Mouse (Mus musculus) hindbrain, embryonic 14.5 days (tissue): ENCODE data around the gene Egfl7. TPM values are rescaled to one million over a fixed set of nuclear protein-coding genes. Genes with fewer than 3 reads are reported as not detected.
A peak's percentile ranks its signal among the peaks of the same experiment; 100 is the strongest.

Experiments
- ATAC-seq: fragments of 200-750 bp; cut with Nextera tagmentation; 2 replicates; pipeline ENCODE4 v1.8.0; 2017; ENCODE audit warnings: moderate number of reproducible peaks, mild to moderate bottlenecking, moderate TSS enrichment, moderate library complexity; ENCODE audit not compliant: low FRiP score
- DNase-seq: peaks from one replicate; pipeline ENCODE4 v3.0.0-alpha.2; 2015; ENCODE audit warnings: low spot score
- H3K27ac ChIP-seq: fragments of 300-500 bp; sonication (generic); 2 replicates; pipeline ENCODE4 v1.5.1; 2014; ENCODE audit warnings: mild to moderate bottlenecking, moderate library complexity
- H3K27me3 ChIP-seq: fragments of 300-500 bp; sonication (generic); 2 replicates; pipeline ENCODE4 v1.6.1; 2014; ENCODE audit warnings: mild to moderate bottlenecking, low read length, mixed read lengths; ENCODE audit not compliant: control insufficient read depth, insufficient read depth
- H3K36me3 ChIP-seq: fragments of 300-500 bp; sonication (generic); replicated peaks from 2 replicates; pipeline ENCODE4 v1.6.1; 2014; ENCODE audit not compliant: control insufficient read depth, insufficient read depth
- H3K4me1 ChIP-seq: fragments of 300-500 bp; sonication (generic); replicated peaks from 2 replicates; pipeline ENCODE4 v1.6.1; 2014; ENCODE audit warnings: antibody characterized with exemption, low read length, mixed read lengths; ENCODE audit not compliant: control insufficient read depth, insufficient read depth
- H3K4me2 ChIP-seq: fragments of 300-500 bp; sonication (generic); replicated peaks from 2 replicates; pipeline ENCODE4 v1.6.1; 2014; ENCODE audit warnings: mild to moderate bottlenecking, moderate library complexity
- H3K4me3 ChIP-seq: fragments of 300-500 bp; sonication (generic); replicated peaks from 2 replicates; pipeline ENCODE4 v1.5.1; 2014; ENCODE audit warnings: mild to moderate bottlenecking, low read length
- H3K9ac ChIP-seq: fragments of 300-500 bp; sonication (generic); 2 replicates; pipeline ENCODE4 v1.6.1; 2014
- H3K9me3 ChIP-seq: fragments of 300-500 bp; sonication (generic); 2 replicates; pipeline ENCODE4 v1.6.1; 2016; ENCODE audit warnings: low read length; ENCODE audit not compliant: control insufficient read depth
- WGBS: fragments of 180-500 bp; shearing (Covaris S2); extraction: QIAGEN DNeasy Blood & Tissue Kit; methylation state at CpG from one replicate; pipeline ENCODE4 v1.1.7; 2014; 5-methylcytosine and 5-hydroxymethylcytosine counted together
- polyA plus RNA-seq: library from polyadenylated mRNA; unstranded; fragments of >200 nt; fragmentation: Nextera tagmentation; extraction: Ambion mirVana; gene quantifications from 2 replicates; pipeline ENCODE4 v1.2.1, GENCODE M21; 2014

The Egfl7 gene
- polyA plus RNA-seq, 1 experiment from 2014 or later, result 69.2 TPM

DNA sequence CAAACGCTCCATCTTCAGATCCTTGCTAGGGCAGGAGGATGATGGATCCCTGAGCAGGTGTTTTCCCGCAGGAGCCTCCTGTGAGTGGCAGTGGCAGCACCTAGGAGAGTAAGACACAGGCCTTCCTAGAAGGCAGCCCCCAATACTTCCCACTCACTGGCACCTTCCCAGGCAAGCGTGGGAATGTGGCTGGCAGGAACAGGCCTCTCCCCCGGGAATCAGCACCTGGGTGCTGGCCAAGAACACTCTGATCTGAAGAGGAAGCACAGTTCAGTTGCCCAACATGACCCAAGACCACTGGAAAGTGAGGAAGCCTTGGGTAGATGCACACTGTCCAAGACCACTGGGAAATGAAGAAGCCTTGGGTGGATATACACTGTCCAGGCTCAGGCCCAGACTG lies 24.7 kb upstream of the Egfl7 start:
- H3K27ac ChIP-seq, result no peak overlapping the region
- no peak overlapping the region for H3K4me3 ChIP-seq
- no peak for ATAC-seq
- no peaks in the 10 kb centered on the region for H3K36me3 ChIP-seq
- 81% methylated on average over 4 of the region's 4 CpGs for WGBS
- H3K4me2 ChIP-seq, result no peak overlapping the region
- no peaks in the 10 kb centered on the region for H3K9me3 ChIP-seq
- H3K27me3 ChIP-seq, result no peaks in the 10 kb centered on the region
- no peak overlapping the region for H3K9ac ChIP-seq
- DNase-seq, result no peak
- peaks cover 5% of the 10 kb centered on the region; the same call in 1 of the 2 replicates for H3K4me1 ChIP-seq

- no peak overlapping the region for H3K27ac ChIP-seq
- H3K4me1 ChIP-seq, result no peaks in the 10 kb centered on the region
- DNase-seq (no peak), ATAC-seq (no peak)
- H3K4me2 ChIP-seq, result no peak overlapping the region
- H3K9ac ChIP-seq, result no peak overlapping the region
- no peaks in the 10 kb centered on the region for H3K27me3 ChIP-seq
- no peaks in the 10 kb centered on the region for H3K9me3 ChIP-seq
- H3K4me3 ChIP-seq, result no peak overlapping the region
- whole genome bisulfite sequencing, result 65% methylated on average over 4 of the region's 4 CpGs
- no peaks in the 10 kb centered on the region for H3K36me3 ChIP-seq
Observed at GRCm38 (mm10) chr2:26556535-26556993, 23.2 kb upstream of the Egfl7 start.

- no peak overlapping the region for H3K27ac ChIP-seq
- 74% methylated on average over 5 of the region's 5 CpGs for WGBS
- ATAC-seq, result no peak
- H3K36me3 ChIP-seq, result no peaks in the 10 kb centered on the region
- no peaks in the 10 kb centered on the region for H3K27me3 ChIP-seq
- H3K9ac ChIP-seq, result no peak overlapping the region
- H3K4me3 ChIP-seq, result no peak overlapping the region
- no peak overlapping the region for H3K4me2 ChIP-seq
- DNase-seq, result no peak
- no peaks in the 10 kb centered on the region for H3K4me1 ChIP-seq
- no peaks in the 10 kb centered on the region for H3K9me3 ChIP-seq
Observed at GRCm38 (mm10) chr2:26560506-26560905, 19.3 kb upstream of the Egfl7 start.

- no peaks in the 10 kb centered on the region for H3K4me1 ChIP-seq
- WGBS, result 43% methylated on average over 6 of the region's 6 CpGs
- no peak overlapping the region for H3K9ac ChIP-seq
- H3K27ac ChIP-seq, result no peak overlapping the region
- H3K4me2 ChIP-seq, result no peak overlapping the region
- no peak overlapping the region for H3K4me3 ChIP-seq
- no peaks in the 10 kb centered on the region for H3K36me3 ChIP-seq
- DNase-seq (peak; percentile 55), ATAC-seq (0 out of 2 replicates have a peak, but pooled peaks have one; percentile 46)
- H3K9me3 ChIP-seq, result no peaks in the 10 kb centered on the region
- no peaks in the 10 kb centered on the region for H3K27me3 ChIP-seq
Observed at GRCm38 (mm10) chr2:26561351-26562016, 18.3 kb upstream of the Egfl7 start.

DNA sequence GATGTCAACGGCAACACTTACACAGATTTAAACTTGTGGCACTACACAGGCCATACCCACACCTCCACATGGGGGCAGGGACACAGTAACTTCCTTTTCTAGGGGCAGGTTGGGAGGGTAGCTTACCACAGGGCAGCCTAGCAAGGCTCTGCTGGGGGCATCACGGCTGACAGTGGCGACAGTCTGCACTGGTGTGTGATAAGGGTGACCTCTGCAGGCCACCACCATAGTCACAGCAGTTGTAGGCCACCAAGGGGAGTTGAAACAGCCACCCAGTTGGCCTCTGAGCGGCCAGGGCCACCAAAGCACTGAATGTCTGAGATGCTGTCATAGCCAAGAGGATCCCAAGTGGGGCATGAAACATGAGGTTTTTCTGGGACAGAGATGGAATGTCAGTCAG lies 13.6 kb upstream of the Egfl7 start:
- H3K27ac ChIP-seq, result no peak overlapping the region
- no peaks in the 10 kb centered on the region for H3K9me3 ChIP-seq
- DNase-seq (no peak), ATAC-seq (no peak; the same call in 1 of the 2 replicates)
- H3K27me3 ChIP-seq, result no peaks in the 10 kb centered on the region
- H3K9ac ChIP-seq, result no peak overlapping the region
- no peaks in the 10 kb centered on the region for H3K36me3 ChIP-seq
- no peaks in the 10 kb centered on the region for H3K4me1 ChIP-seq
- H3K4me2 ChIP-seq, result no peak overlapping the region
- WGBS, result 18% methylated on average over 4 of the region's 4 CpGs
- no peak overlapping the region for H3K4me3 ChIP-seq

GRCm38 (mm10) chr2:26570034-26570433 lies 9.8 kb upstream of the Egfl7 start:
- H3K27ac ChIP-seq, result no peak overlapping the region
- no peaks in the 10 kb centered on the region for H3K9me3 ChIP-seq
- H3K4me2 ChIP-seq, result no peak overlapping the region
- no peak overlapping the region for H3K4me3 ChIP-seq
- DNase-seq, result peak; percentile 58
- no peaks in the 10 kb centered on the region for H3K36me3 ChIP-seq
- no peak overlapping the region for H3K9ac ChIP-seq
- ATAC-seq, result no peak
- 5% methylated on average over 3 of the region's 3 CpGs for WGBS
- no peaks in the 10 kb centered on the region for H3K27me3 ChIP-seq
- peaks cover 9% of the 10 kb centered on the region; the same call in 1 of the 2 replicates for H3K4me1 ChIP-seq

- Histone ChIP-seq H3K4me1 (peaks cover 9% of the 10 kb centered on the region; the same call in 1 of the 2 replicates), H3K27ac (no peak overlapping the region), H3K36me3 (no peaks in the 10 kb centered on the region), H3K27me3 (no peaks in the 10 kb centered on the region), H3K4me3 (no peak overlapping the region), H3K4me2 (no peak overlapping the region), H3K9ac (no peak overlapping the region), H3K9me3 (no peaks in the 10 kb centered on the region)
- no peak for DNase-seq
- 75% methylated on average over 9 of the region's 9 CpGs for WGBS
- ATAC-seq, result no peak
Observed at GRCm38 (mm10) chr2:26571400-26571799, 8.4 kb upstream of the Egfl7 start.

DNA sequence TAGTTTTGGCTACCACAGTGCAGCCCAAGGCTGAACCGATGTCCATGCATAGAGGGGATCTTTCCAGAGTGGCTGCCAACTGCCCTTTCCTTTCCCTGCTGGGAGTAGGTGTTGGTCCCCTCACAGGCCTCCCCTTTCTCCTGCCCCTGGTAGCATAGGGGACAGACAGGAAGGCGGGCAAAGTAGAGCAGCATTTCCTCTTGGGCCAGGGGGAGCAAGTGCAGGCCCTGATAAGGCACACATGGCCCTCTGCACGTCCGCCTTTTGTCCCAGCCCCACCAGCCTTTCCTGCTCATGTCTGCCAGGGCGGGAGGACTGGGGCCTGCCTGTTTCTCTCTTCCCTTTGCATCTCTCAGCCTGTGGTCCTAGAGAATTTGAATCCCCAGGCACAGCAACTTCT lies 8.0 kb upstream of the Egfl7 start:
- WGBS, result 76% methylated on average over 5 of the region's 5 CpGs

DNA sequence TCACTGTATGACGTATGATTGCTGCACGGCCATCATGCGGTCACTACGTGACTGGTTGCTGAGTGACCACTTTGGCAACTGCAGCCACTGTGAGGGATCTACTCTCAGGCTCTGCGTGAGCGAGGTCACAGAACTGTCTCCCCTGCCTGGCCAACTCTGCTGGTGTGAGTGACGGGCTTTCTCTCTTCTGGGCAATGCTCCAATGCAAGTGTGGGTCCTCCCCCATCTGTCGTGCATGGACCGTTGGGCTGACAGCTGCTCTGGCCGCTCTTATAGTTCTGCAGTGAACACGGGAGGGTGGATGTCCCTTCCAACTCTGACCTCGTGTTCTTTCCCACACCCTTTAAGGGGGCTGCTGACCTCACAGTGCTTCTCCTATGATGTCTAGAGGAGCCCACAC lies 6.4 kb upstream of the Egfl7 start:
- ATAC-seq, result peak; percentile 41; the same call in 1 of the 2 replicates
- no peaks in the 10 kb centered on the region for H3K27me3 ChIP-seq
- no peaks in the 10 kb centered on the region for H3K9me3 ChIP-seq
- H3K27ac ChIP-seq, result peak overlapping the region; percentile 49
- H3K9ac ChIP-seq, result 0 out of 2 replicates have a peak overlapping the region, but pooled peaks have one; percentile 2
- H3K4me1 ChIP-seq, result peaks cover 9% of the 10 kb centered on the region; the same call in 1 of the 2 replicates
- no peak overlapping the region for H3K4me3 ChIP-seq
- 43% methylated on average over 12 of the region's 12 CpGs for WGBS
- H3K36me3 ChIP-seq, result no peaks in the 10 kb centered on the region
- H3K4me2 ChIP-seq, result no peak overlapping the region
- peak; percentile 65 for DNase-seq

More for the DNA sequence above, 8.0 kb upstream of the Egfl7 start:
- Histone ChIP-seq H3K27ac (no peak overlapping the region), H3K36me3 (no peaks in the 10 kb centered on the region), H3K9me3 (no peaks in the 10 kb centered on the region), H3K4me2 (no peak overlapping the region), H3K4me1 (peaks cover 9% of the 10 kb centered on the region; the same call in 1 of the 2 replicates), H3K27me3 (no peaks in the 10 kb centered on the region), H3K4me3 (no peak overlapping the region), H3K9ac (no peak overlapping the region)
- no peak for DNase-seq
- ATAC-seq, result no peak
